Comparison of ENCODE assay signal across 10 mouse cellular contexts in the genomic region with DNA sequence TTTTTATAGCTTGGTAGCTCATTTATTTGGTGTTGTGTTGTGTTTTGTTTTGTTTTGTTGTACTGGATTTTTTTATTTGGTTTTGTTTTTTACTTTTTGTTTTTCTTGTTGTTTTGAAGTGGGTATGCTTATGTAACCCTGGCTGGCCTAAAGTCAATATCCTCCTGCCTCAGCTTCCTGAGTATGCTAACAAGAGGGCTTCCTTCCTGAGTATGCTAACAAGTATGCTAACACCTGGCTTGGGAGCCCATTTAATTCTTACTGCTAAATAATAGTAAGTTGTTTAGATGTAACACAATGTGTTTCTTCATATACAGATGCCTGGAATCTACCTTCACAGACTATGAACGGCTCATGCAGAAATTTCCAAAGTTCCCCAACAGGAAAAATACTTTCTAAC. TPM values are rescaled to one million over a fixed set of nuclear protein-coding genes. Genes with fewer than 3 reads are reported as not detected.
DNase-seq lines count a peak whose midpoint lies in the region; ATAC-seq lines count a peak whose summit lies in the region.
"Had no signal": no experiment of that assay in that cellular context is flagged by ENCODE, and none has a peak within 500 bp of the region (broad histone marks: within the 10 kb centered on the region; RNA-seq: fewer than 3 reads in every experiment).

No protein-coding gene starts in this region.

- peaks cover 14% of the 10 kb centered on the region for H3K4me1 ChIP-seq in heart, embryonic 15.5 days (replicated peaks)
- peaks cover 9% of the 10 kb centered on the region; the same call in 1 of the 2 replicates for H3K4me1 ChIP-seq in embryonic facial prominence, embryonic 14.5 days (ENCODE audit: control insufficient read depth, insufficient read depth, low read length)
- peaks cover 20% of the 10 kb centered on the region for H3K4me1 ChIP-seq in liver, embryonic 11.5 days (replicated peaks; ENCODE audit: control insufficient read depth, insufficient read depth, low read length)

- no peak overlapping the region for H3K9ac ChIP-seq in heart, embryonic 15.5 days
- H3K9ac ChIP-seq in embryonic facial prominence, embryonic 14.5 days (ENCODE audit: low read depth, low read length), result no peak overlapping the region
- H3K9ac ChIP-seq in liver, embryonic 11.5 days (ENCODE audit: low read depth, low read length), result peak overlapping the region; percentile 99

- peak overlapping the region; percentile 84 for H3K4me3 ChIP-seq in heart, embryonic 15.5 days
- peak overlapping the region; percentile 74 for H3K4me3 ChIP-seq in embryonic facial prominence, embryonic 14.5 days (ENCODE audit: low read depth, low read length)
- peak overlapping the region; percentile 89 for H3K4me3 ChIP-seq in liver, embryonic 11.5 days (ENCODE audit: low read depth, low read length)

- 91% methylated on average over 1 of the region's 1 CpGs for WGBS in heart, embryonic 15.5 days
- WGBS in embryonic facial prominence, embryonic 14.5 days, result 93% methylated on average over 1 of the region's 1 CpGs
- 71% methylated on average over 1 of the region's 1 CpGs for WGBS in liver, embryonic 11.5 days

- peak overlapping the region; percentile 99; the same call in 1 of the 2 replicates for H3K27ac ChIP-seq in heart, embryonic 15.5 days
- H3K27ac ChIP-seq in embryonic facial prominence, embryonic 14.5 days (replicated peaks; ENCODE audit: low read depth, low read length), result no peak overlapping the region
- H3K27ac ChIP-seq in liver, embryonic 11.5 days (ENCODE audit: low read depth, low read length), result peak overlapping the region; percentile 100

- no peaks in the 10 kb centered on the region for H3K9me3 ChIP-seq in heart, embryonic 15.5 days (replicated peaks)
- no peaks in the 10 kb centered on the region for H3K9me3 ChIP-seq in embryonic facial prominence, embryonic 14.5 days (ENCODE audit: control insufficient read depth, low read length)
- no peaks in the 10 kb centered on the region for H3K9me3 ChIP-seq in liver, embryonic 11.5 days (ENCODE audit: control insufficient read depth, low read length)

- H3K4me2 ChIP-seq in heart, embryonic 15.5 days, result peak overlapping the region; percentile 65
- peak overlapping the region; percentile 77 for H3K4me2 ChIP-seq in embryonic facial prominence, embryonic 14.5 days (ENCODE audit: low read depth, low read length)
- H3K4me2 ChIP-seq in liver, embryonic 11.5 days, result peak overlapping the region; percentile 77

- DNase-seq in heart, adult 9 months (ENCODE audit: low spot score in 2 of 2), result no peak
- peak; percentile 49 for DNase-seq in CD4-positive helper T cell, adult 2 months (ENCODE audit: low read depth, low spot score)
- DNase-seq in embryonic facial prominence, embryonic 14.5 days (ENCODE audit: low spot score), result no peak
- no peak for DNase-seq in liver, embryonic 11.5 days (ENCODE audit: low spot score)
- DNase-seq in adrenal gland, postnatal 36 days, result no peak
- DNase-seq in cerebellum, postnatal 10 days, result no peak
- DNase-seq in frontal cortex, postnatal 14 days (ENCODE audit: low spot score in 2 of 2), result no peak
- DNase-seq: cerebellum, adult 9-11 months had no signal

- H3K27me3 ChIP-seq in heart, embryonic 15.5 days, result no peaks in the 10 kb centered on the region
- H3K27me3 ChIP-seq in embryonic facial prominence, embryonic 14.5 days (replicated peaks; ENCODE audit: control insufficient read depth, insufficient read depth, low read length), result no peaks in the 10 kb centered on the region
- H3K27me3 ChIP-seq in liver, embryonic 11.5 days (replicated peaks; ENCODE audit: control insufficient read depth, insufficient read depth, low read length), result no peaks in the 10 kb centered on the region
- H3K27me3 ChIP-seq: Patski had no signal

- H3K36me3 ChIP-seq in heart, embryonic 15.5 days, result peaks cover 3% of the 10 kb centered on the region; the same call in 1 of the 2 replicates
- H3K36me3 ChIP-seq in embryonic facial prominence, embryonic 14.5 days (ENCODE audit: control insufficient read depth, insufficient read depth, low read length), result peaks cover 13% of the 10 kb centered on the region; the same call in 1 of the 2 replicates
- H3K36me3 ChIP-seq in liver, embryonic 11.5 days (ENCODE audit: control insufficient read depth, insufficient read depth, low read length), result peaks cover 6% of the 10 kb centered on the region; the same call in 1 of the 2 replicates

- ATAC-seq in heart, embryonic 15.5 days (replicated peaks; ENCODE audit: insufficient number of reproducible peaks, insufficient read depth, low FRiP score, low read depth), result no peak
- no peak for ATAC-seq in embryonic facial prominence, embryonic 14.5 days (ENCODE audit: low read depth)
- ATAC-seq in liver, embryonic 11.5 days (replicated peaks; ENCODE audit: low FRiP score), result no peak

RNA-seq across cellular contexts. Expression of gene Hectd1, which starts 1.3 kb away (rescaled TPM):
- polyA plus RNA-seq in heart, embryonic 15.5 days (2015; fragmentation: Nextera tagmentation; extraction: Ambion mirVana), result 30.8 and 32.4 TPM in 2 replicates
- 40.4 and 41.6 TPM in 2 replicates for polyA plus RNA-seq in embryonic facial prominence, embryonic 14.5 days (2014; fragmentation: Nextera tagmentation; extraction: Ambion mirVana)
- polyA plus RNA-seq in liver, embryonic 11.5 days (2014; fragmentation: Nextera tagmentation; extraction: Ambion mirVana), result 59.4 and 60.0 TPM in 2 replicates
- 10 to 100 TPM; 86.7 to 95.8 TPM for total RNA-seq in adrenal gland, postnatal 36 days (2021)
